Mouse (Mus musculus) cerebellum, postnatal 10 days (tissue): ENCODE measurements around the gene Cd209b.

Experiments
- DNase-seq, 2 experiments: peaks; one replicate each; pipeline ENCODE4 v3.0.0; 2021; ENCODE audit warnings: mixed read lengths in 2 of 2

The Cd209b gene

GRCm38 (mm10) chr8:3926744-3927143 is at the start of gene Cd209b:
Gene Cd209b, minus strand, starts transcription at chr8:3926844.
- no peak for DNase-seq

DNA sequence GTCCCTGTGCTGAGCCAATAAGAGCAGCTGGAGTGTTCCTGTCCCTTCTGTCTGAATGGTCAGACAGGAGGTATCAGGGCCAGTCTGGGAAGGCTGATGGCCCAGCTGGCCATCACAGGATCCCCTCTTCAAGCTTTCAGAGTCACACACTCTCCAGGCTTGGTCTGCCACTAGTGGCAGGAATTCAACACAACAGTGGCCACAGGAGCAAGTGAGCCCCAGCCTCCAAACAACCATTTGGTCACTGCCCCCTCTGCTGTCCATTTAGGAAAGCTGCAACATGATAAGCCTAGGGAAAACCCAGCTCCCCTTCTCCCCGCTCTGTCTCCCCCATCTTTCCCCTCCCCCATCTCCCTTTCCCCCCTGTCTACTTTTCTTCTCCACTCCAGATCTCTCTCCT is 29.4 kb upstream of the Cd209b start:
- peak; percentile 67 to 69 for DNase-seq

DNA sequence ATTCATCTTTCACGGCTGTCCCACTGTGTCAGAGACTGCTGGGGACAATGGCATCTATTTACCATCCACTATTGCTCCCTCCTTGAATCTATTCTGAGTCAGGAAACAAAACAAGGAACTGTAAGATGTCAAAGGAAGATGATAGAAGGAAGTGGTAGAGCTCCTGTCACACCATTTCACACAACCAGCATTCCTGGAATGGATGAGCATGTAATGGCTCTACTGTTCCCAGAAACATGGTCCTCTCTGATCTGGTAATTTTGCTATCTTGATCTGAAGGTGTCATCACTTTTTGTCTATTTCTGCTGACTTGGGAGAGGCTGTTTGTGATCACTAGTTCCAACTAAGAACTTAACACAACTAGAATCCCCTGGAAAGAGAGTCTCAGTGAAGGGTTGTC is 28.0 kb upstream of the Cd209b start, which contains the start of gene Cd209c:
Gene Cd209c (minus strand): TSS at position 101 of the 400 bp plus-strand sequence.
- DNase-seq = no peak

GRCm38 (mm10) chr8:3940023-3940422 is 13.4 kb upstream of the Cd209b start:
- no peak for DNase-seq

DNA sequence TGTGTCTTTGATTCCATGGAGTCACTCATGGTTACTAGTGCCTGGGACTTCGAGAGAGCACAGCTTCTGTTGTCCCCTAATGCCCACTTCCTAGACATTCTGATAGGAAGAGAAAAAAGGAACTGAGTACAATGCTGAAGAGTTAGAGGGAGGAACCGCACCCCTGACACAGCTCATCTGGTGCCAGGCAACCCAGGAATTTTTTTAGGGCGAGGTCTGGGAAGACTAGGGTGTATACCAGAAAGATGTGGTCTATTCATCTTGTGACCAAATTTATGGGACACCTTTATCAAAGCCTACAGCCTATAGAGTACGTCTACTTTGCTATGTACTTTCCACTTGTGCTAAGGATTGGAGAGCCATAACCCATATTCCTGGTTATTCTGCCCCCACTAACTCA is 48.2 kb downstream of the Cd209b start, which contains the start of gene Cd209d:
Gene Cd209d (minus strand): TSS at position 101 of the 400 bp plus-strand sequence.
- DNase-seq = no peak

DNA sequence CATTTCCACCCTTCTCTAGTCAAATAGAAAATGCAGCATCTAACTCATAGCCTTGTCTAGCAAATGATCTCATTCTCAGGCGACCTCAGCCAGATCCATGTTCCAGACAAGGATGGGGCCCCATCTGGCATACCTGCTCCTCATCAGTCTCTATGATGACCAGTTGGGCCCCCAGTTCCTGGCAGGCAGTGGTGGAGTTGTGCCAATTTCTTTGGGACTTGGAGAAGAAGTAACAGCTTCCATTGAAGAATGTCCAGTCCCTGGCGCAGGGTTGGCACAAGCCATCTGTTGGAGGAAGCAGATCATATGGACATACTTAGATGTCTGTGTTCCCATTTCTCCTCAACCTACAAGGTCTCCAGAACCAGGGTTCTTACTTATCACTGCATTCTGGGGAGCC is 50.5 kb downstream of the Cd209b start:
- peak; percentile 73 to 76 for DNase-seq
